Mouse (Mus musculus) bone marrow macrophage, adult 2 months (primary cell): ENCODE measurements around the gene Ctnnd2. TPM values are rescaled to one million over a fixed set of nuclear protein-coding genes. Genes with fewer than 3 reads are reported as not detected.

ENCODE experiments used
- H3K27ac ChIP-seq: 2 replicates; pipeline ENCODE4 v1.5.1; 2012; ENCODE audit warnings: low read depth, low read length; ENCODE audit not compliant: insufficient read depth
- H3K4me1 ChIP-seq: 2 replicates; pipeline ENCODE4 v1.6.1; 2012; ENCODE audit warnings: low read length; ENCODE audit not compliant: control insufficient read depth, insufficient read depth
- H3K4me3 ChIP-seq: 2 replicates; pipeline ENCODE4 v1.5.1; 2012; ENCODE audit warnings: mild to moderate bottlenecking, low read length, moderate library complexity; ENCODE audit not compliant: insufficient read depth
- CTCF ChIP-seq: IDR thresholded peaks from 2 replicates; pipeline ENCODE4 v1.5.1; 2012; ENCODE audit warnings: low read depth, mild to moderate bottlenecking, low read length, moderate library complexity
- POLR2A ChIP-seq: IDR thresholded peaks from 2 replicates; pipeline ENCODE4 v1.6.1; 2012; ENCODE audit warnings: mild to moderate bottlenecking, low read depth, low read length, borderline replicate concordance
- polyA plus RNA-seq: library from polyadenylated mRNA; stranded (reverse); fragments of >200 nt; gene quantifications from 2 replicates; pipeline ENCODE4 v1.2.4, GENCODE M21; 2012; ENCODE audit not compliant: missing spikeins, insufficient read depth, insufficient read length

The Ctnnd2 gene
- polyA plus RNA-seq, 1 experiment: 0.58 TPM

DNA sequence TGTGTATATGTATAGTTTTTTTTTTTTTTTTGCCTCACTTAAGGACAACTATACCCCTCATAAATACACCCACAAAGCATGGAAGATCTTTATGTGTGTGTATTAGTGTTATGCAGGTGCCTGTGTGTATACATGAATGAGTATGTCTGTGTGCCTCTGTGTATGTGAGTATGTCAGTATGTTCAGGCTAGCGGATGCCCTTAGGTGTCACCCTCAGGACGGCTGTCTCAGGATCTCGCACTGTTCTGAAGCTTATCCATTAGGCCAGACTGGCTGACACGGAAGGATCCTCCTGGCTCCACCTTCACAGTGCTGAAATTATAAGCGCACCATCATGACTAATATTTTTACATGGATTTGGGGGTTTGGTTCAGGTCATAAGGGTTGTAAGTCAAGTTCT lies 202.5 kb downstream of the Ctnnd2 start:
- no peak overlapping the region for H3K27ac ChIP-seq
- no peak for TF ChIP-seq POLR2A
- no peak for TF ChIP-seq CTCF
- H3K4me3 ChIP-seq: no peak overlapping the region
- 0 out of 2 replicates have a peak, but pooled peaks cover 2% of the 10 kb centered on the region for H3K4me1 ChIP-seq

DNA sequence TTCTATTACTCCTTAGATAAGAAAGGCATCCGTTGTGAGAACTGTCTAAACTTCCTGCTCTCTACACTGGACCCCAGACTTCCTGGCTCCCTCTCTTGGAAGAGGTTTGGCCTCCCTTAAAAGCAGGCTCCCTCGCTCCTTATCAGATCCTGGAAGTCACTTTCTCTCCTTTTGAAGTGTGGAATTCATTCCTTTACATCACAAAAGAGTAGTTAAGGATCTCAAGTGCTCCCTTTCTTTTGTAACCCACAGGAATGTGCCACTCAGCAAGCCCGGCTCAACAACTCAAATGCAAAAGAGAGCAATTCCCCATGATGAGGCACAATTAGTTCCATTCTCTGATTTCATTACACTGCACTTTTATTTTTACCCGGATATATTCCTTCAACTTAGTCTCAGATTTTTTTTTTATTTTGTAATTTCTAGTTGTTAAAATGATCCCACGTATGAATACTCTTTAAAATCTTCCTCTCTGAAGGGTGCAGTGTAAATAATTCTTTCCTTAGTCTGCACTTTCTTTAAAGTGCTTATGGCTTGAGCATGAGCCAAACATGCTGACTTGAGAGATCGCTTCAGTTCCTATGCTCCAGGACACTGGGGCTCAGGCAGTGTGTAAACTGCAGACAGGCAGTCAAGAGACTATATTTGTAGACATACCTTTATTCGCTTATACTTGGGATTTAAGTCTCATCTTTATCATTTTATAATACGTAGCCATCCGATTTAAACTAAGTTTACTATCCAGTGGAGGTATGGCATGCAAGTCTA lies 210.9 kb downstream of the Ctnnd2 start:
- no peak overlapping the region for H3K27ac ChIP-seq
- no peak overlapping the region for H3K4me3 ChIP-seq

DNA sequence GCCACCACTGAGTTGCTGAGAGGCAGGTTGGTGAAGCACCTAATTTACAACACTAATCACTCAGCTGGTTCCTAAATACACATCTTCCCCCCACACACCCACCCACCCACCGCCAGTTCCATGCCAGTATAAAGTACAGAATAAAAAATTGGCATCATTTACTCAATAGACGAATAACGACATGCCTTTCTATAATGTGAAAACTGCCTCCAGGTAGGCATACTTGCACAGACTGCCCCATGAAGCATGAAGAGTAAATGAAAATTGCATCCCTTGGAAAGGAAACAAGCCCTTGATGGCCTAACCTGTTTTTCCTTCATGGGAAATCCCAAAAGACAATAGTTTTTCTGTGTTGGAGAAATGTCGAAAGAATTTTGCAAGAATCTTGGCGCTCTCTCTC lies 212.0 kb downstream of the Ctnnd2 start:
- Histone ChIP-seq H3K27ac (no peak overlapping the region), H3K4me1 (no peaks in the 10 kb centered on the region), H3K4me3 (no peak overlapping the region)
- TF ChIP-seq POLR2A (no peak), CTCF (no peak)

More for the DNA sequence above, 210.9 kb downstream of the Ctnnd2 start:
- no peak for TF ChIP-seq CTCF
- TF ChIP-seq POLR2A: no peak
- H3K4me1 ChIP-seq: no peaks in the 10 kb centered on the region

DNA sequence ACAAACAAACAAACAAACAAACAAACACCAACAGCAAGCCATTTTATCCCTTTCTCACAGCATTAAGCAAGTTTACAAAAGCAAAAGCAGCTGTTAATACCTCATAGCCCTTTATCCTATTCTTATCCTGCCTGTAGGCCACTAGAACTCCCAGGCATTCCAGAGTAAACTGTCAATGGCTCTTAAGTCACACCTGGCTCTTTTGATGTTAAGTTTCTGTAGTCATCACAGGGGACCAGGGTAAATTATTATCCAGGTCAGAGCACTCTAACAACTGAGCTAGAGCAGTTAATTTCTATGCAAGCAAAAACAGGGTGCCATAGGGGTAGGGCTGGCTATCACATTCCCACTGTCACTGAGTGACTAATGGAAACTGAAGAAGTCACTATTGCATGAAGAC lies 214.1 kb downstream of the Ctnnd2 start:
- Histone ChIP-seq H3K4me3 (no peak overlapping the region), H3K27ac (no peak overlapping the region), H3K4me1 (no peaks in the 10 kb centered on the region)
- no peak for TF ChIP-seq CTCF
- no peak for TF ChIP-seq POLR2A

DNA sequence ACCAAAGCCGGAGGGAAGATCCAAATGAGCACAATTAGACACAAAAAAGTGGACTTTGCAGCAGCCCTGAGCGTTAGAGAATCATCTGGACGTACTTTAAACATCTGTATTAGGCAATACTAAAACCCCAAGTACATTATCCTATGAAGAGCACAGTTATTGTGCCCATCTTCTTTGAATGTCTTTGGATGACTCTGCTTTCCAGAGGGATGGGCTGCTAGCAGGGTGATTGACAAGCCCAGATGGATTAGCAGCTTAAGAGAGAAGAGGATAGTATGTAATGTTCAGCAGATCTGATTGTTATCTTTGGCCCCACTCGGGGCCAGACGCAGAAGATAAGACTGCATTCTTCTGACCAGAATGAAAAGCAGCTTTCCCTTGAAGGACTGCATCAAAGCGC lies 214.9 kb downstream of the Ctnnd2 start:
- Histone ChIP-seq H3K27ac (no peak overlapping the region), H3K4me1 (no peaks in the 10 kb centered on the region), H3K4me3 (no peak overlapping the region)
- TF ChIP-seq CTCF: no peak
- no peak for TF ChIP-seq POLR2A

DNA sequence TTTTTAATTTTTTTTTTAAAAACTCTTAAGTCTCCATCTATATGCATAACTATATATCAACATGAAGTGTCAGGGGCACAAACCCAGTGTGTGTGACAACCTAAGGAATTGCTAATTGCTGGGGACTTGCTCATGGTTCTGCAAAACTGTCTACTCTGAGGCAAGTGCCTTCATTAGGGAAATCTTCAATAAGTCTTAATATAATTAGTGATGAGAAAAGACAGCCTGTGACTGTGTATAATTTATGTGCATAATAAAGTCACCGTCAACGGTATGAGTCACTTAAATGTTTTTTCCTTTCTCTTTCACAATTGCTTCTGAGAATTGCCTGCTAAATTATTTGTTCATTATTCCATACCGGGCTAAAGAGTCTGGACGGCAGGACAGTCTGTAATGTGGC lies 228.7 kb downstream of the Ctnnd2 start:
- Histone ChIP-seq H3K4me3 (no peak overlapping the region), H3K4me1 (no peaks in the 10 kb centered on the region), H3K27ac (no peak overlapping the region)
- TF ChIP-seq CTCF (no peak), POLR2A (no peak)

DNA sequence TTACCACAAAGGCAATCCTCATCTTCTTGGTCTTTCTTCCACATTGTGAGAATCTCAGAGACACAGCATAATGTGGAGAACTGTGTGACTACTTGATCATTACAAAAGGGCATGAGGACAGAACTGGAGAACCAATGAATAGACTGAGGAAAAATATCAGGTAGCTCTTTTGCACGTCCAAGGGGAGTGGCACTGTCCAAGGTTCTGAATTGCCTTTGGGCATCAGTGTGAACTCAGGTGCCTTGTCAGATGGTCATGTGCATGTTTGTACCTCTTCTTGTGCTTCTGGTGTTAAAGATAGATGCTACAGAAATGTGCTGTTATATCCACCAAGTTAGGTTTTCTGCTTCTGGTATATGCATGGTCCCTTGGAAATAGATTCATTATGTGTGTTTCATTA lies 233.9 kb downstream of the Ctnnd2 start:
- TF ChIP-seq POLR2A (no peak), CTCF (no peak)
- no peaks in the 10 kb centered on the region for H3K4me1 ChIP-seq
- H3K27ac ChIP-seq: no peak overlapping the region
- no peak overlapping the region for H3K4me3 ChIP-seq

DNA sequence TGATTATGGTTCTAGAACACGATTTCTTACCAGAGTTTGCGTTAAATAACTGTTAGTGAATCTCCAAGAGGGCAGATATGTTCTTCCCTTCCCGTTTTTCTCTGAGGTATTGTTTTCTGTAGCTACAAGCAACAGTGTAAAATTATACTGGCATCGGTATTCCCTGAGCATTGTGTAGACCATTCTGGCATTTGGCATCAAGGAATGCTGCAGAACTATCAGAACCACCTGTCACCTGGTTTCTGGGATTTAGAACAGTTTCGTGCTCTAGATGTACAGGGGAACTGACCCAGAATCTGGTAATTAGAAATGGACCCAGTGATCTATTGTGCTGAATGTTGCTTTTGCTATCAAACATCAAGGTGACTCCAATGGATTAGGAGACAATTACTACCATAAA lies 250.8 kb downstream of the Ctnnd2 start:
- Histone ChIP-seq H3K4me1 (no peaks in the 10 kb centered on the region), H3K4me3 (no peak overlapping the region), H3K27ac (no peak overlapping the region)
- no peak for TF ChIP-seq POLR2A
- TF ChIP-seq CTCF: no peak

DNA sequence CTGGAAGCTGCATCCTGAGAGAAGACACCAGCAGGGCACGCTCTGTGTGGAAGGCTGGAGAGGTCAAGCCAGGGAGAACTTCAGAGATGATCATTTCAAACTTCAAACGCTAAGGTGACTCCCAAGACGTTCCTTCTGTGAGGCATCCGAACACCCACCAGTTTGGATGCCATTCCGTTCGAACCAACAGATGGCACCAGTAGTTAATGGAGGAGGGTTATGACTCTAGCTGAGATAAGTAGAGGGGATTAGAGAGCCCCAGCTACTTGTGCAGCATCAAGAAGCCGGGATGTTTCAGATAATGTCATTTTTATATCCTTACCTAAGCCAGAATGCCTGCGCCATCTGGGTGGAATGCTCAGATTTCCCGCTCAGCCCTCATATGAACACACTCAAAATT lies 251.9 kb downstream of the Ctnnd2 start:
- Histone ChIP-seq H3K27ac (no peak overlapping the region), H3K4me1 (no peaks in the 10 kb centered on the region), H3K4me3 (no peak overlapping the region)
- TF ChIP-seq POLR2A (no peak), CTCF (no peak)

DNA sequence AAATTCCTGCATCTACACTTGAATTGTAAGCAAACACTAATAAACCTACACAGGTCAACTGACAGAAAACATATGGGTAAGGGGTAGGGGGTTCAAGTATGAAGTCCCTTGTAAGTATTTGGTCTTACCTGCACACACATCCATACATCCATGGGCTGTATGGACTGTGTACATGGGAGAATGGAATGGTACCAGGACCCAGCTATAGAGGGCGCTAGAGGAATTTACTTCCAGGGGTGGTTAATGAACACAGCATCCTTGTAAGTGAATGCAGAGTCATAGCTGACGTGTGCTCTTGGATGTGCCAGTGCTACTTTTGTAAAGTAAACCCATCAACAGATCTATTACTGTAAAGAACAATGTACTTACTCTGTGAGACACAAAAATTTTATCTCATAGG lies 254.9 kb downstream of the Ctnnd2 start:
- Histone ChIP-seq H3K4me1 (peaks cover 2% of the 10 kb centered on the region; the same call in 1 of the 2 replicates), H3K4me3 (no peak overlapping the region), H3K27ac (no peak overlapping the region)
- no peak for TF ChIP-seq POLR2A
- TF ChIP-seq CTCF: no peak
